ENCODE assay signal across 11 mouse cellular contexts in genomic region chr10:118132993-118133392, GRCm38 (mm10). TPM values are rescaled to one million over a fixed set of nuclear protein-coding genes. Genes with fewer than 3 reads are reported as not detected.
DNase-seq lines count a peak whose midpoint lies in the region; ATAC-seq lines count a peak whose summit lies in the region.
"Had no signal": no experiment of that assay in that cellular context is flagged by ENCODE, and none has a peak within 500 bp of the region (broad histone marks: within the 10 kb centered on the region; RNA-seq: fewer than 3 reads in every experiment).

No protein-coding gene starts in this region.

- H3K27me3 ChIP-seq in neural tube, embryonic 11.5 days (ENCODE audit: control insufficient read depth, insufficient read depth, low read length), result no peaks in the 10 kb centered on the region
- H3K27me3 ChIP-seq in intestine, embryonic 16.5 days (replicated peaks; ENCODE audit: control insufficient read depth, insufficient read depth, low read length), result peaks cover 7% of the 10 kb centered on the region; the same call in 1 of the 2 replicates
- 0 out of 2 replicates have a peak, but pooled peaks cover 4% of the 10 kb centered on the region for H3K27me3 ChIP-seq in stomach, embryonic 15.5 days (replicated peaks)

- H3K4me3 ChIP-seq in neural tube, embryonic 11.5 days (ENCODE audit: low read depth, low read length), result no peak overlapping the region
- H3K4me3 ChIP-seq in intestine, embryonic 16.5 days (ENCODE audit: low read length), result no peak overlapping the region
- 0 out of 2 replicates have a peak overlapping the region, but pooled peaks have one; percentile 12 for H3K4me3 ChIP-seq in stomach, embryonic 15.5 days (replicated peaks)
- H3K4me3 ChIP-seq: megakaryocyte, embryonic 14.5 days had no signal

- no peaks in the 10 kb centered on the region for H3K36me3 ChIP-seq in neural tube, embryonic 11.5 days (ENCODE audit: control insufficient read depth, insufficient read depth, low read length)
- H3K36me3 ChIP-seq in intestine, embryonic 16.5 days (ENCODE audit: control insufficient read depth, insufficient read depth, low read length), result no peaks in the 10 kb centered on the region
- no peaks in the 10 kb centered on the region for H3K36me3 ChIP-seq in stomach, embryonic 15.5 days

- H3K4me2 ChIP-seq in neural tube, embryonic 11.5 days (ENCODE audit: low read depth), result 0 out of 2 replicates have a peak overlapping the region, but pooled peaks have one; percentile 1
- H3K4me2 ChIP-seq in intestine, embryonic 16.5 days (ENCODE audit: low read depth, low read length), result 0 out of 2 replicates have a peak overlapping the region, but pooled peaks have one; percentile 3
- H3K4me2 ChIP-seq in stomach, embryonic 15.5 days, result peak overlapping the region; percentile 32

- no peaks in the 10 kb centered on the region for H3K4me1 ChIP-seq in neural tube, embryonic 11.5 days (ENCODE audit: control insufficient read depth, insufficient read depth, low read length)
- no peaks in the 10 kb centered on the region for H3K4me1 ChIP-seq in intestine, embryonic 16.5 days (ENCODE audit: control insufficient read depth, insufficient read depth, low read length)
- no peaks in the 10 kb centered on the region for H3K4me1 ChIP-seq in stomach, embryonic 15.5 days

- ATAC-seq in neural tube, embryonic 11.5 days (ENCODE audit: insufficient read depth, low FRiP score, low TSS enrichment), result no peak; the same call in 1 of the 2 replicates
- no peak for ATAC-seq in intestine, embryonic 16.5 days
- ATAC-seq in stomach, embryonic 15.5 days (ENCODE audit: insufficient read depth, low FRiP score, low read depth), result no peak

- DNase-seq in embryo, embryonic 10.5 days (ENCODE audit: low spot score), result peak; percentile 40
- DNase-seq in embryo, embryonic 9.5 days (ENCODE audit: extremely low spot score), result no peak
- DNase-seq in neural tube, embryonic 11.5 days (ENCODE audit: low spot score), result no peak
- no peak for DNase-seq in neural tube, embryonic 10.5 days (ENCODE audit: extremely low spot score, low spot score)
- no peak for DNase-seq in cerebellum, postnatal 36 days
- DNase-seq in cerebellum, adult 9-11 months, result no peak
- DNase-seq: kidney, adult 18-20 months; right cerebral cortex, postnatal 25 days had no signal

- H3K27ac ChIP-seq in neural tube, embryonic 11.5 days (ENCODE audit: low read depth, low read length), result no peak overlapping the region
- no peak overlapping the region for H3K27ac ChIP-seq in intestine, embryonic 16.5 days (ENCODE audit: low read length)
- H3K27ac ChIP-seq in stomach, embryonic 15.5 days, result no peak overlapping the region

- H3K9ac ChIP-seq in neural tube, embryonic 11.5 days (ENCODE audit: low read length), result no peak overlapping the region
- no peak overlapping the region for H3K9ac ChIP-seq in intestine, embryonic 16.5 days (ENCODE audit: low read depth, low read length)
- H3K9ac ChIP-seq in stomach, embryonic 15.5 days, result no peak overlapping the region

- H3K9me3 ChIP-seq in neural tube, embryonic 11.5 days (ENCODE audit: control insufficient read depth, low read length), result no peaks in the 10 kb centered on the region
- no peaks in the 10 kb centered on the region for H3K9me3 ChIP-seq in intestine, embryonic 16.5 days (ENCODE audit: control insufficient read depth, low read length)
- no peaks in the 10 kb centered on the region for H3K9me3 ChIP-seq in stomach, embryonic 15.5 days
- H3K9me3 ChIP-seq: megakaryocyte, embryonic 14.5 days had no signal

- WGBS in neural tube, embryonic 11.5 days, result 66% methylated on average over 6 of the region's 6 CpGs
- 62% methylated on average over 6 of the region's 6 CpGs for WGBS in intestine, embryonic 16.5 days
- WGBS in stomach, embryonic 15.5 days, result 60% methylated on average over 6 of the region's 6 CpGs

RNA-seq across cellular contexts. Expression of gene Mdm1, which starts 8.6 kb away (rescaled TPM):
- polyA plus RNA-seq in neural tube, embryonic 11.5 days (2014; fragmentation: Nextera tagmentation; extraction: Ambion mirVana), result 51.2 and 55.3 TPM in 2 replicates
- 13.0 and 13.9 TPM in 2 replicates for polyA plus RNA-seq in intestine, embryonic 16.5 days (2015; fragmentation: Nextera tagmentation; extraction: Ambion mirVana)
- 17.5 and 18.0 TPM in 2 replicates for polyA plus RNA-seq in stomach, embryonic 15.5 days (2015; fragmentation: Nextera tagmentation; extraction: Ambion mirVana)
